Mouse (Mus musculus) cerebellum, adult 2 months (tissue): ENCODE data around the gene Amdhd1.

Experiments
- CTCF ChIP-seq: fragments of 200-500 bp; IDR thresholded peaks from 2 replicates; pipeline ENCODE4 v1.5.1; 2011; ENCODE audit warnings: low read depth, mild to moderate bottlenecking, control low read depth, low read length, moderate library complexity, borderline replicate concordance; ENCODE audit not compliant: insufficient read depth
- POLR2A ChIP-seq: fragments of 200-500 bp; IDR thresholded peaks from 2 replicates; pipeline ENCODE4 v1.6.1; 2011; ENCODE audit warnings: low read length, control low read depth, borderline replicate concordance; ENCODE audit not compliant: insufficient read depth

DNA sequence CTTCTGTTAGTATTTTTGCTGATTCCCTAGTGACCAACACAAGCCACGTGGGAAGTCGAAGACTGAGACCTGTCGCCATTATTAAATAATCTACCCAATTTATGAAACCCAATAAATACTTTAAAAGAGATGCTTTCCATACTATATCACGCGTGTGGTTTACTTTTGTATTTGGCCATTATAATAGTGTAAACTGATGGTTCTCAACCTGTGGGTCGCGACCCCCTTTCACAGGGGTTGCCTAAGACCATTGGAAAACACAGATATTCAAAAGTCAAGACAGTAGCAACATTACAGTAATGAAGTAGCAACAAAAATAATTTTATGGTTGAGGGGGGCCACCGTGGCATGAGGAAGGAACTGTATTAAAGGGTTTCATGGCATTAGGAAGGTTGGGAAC, 20.7 kb downstream of the Amdhd1 start:
- TF ChIP-seq POLR2A (no peak), CTCF (no peak)
